Mouse (Mus musculus) liver, adult 2 months (tissue): ENCODE results near the gene Asphd1. TPM values are rescaled to one million over a fixed set of nuclear protein-coding genes. Genes with fewer than 3 reads are reported as not detected.
A peak's percentile ranks its signal among the peaks of the same experiment; 100 is the strongest.
"Not testable (repeated sequence)": the region's sequence is repeated elsewhere in the genome, so short reads cannot be mapped to it uniquely, and the experiment has no call there.

ENCODE experiments used
- DNase-seq: peaks from one replicate; pipeline ENCODE4 v3.0.0-alpha.2; 2011; ENCODE audit warnings: low read depth, low spot score; ENCODE audit errors: extremely low read depth
- H3K27ac ChIP-seq: fragments of 200-500 bp; replicated peaks from 2 replicates; pipeline ENCODE4 v1.5.1; 2012; ENCODE audit warnings: low read depth, mild to moderate bottlenecking, control low read depth, inconsistent platforms, low read length; ENCODE audit not compliant: insufficient read depth
- H3K27me3 ChIP-seq: fragments of 200-500 bp; 2 replicates; pipeline ENCODE4 v1.6.1; 2012; ENCODE audit warnings: mild to moderate bottlenecking, moderate library complexity, low read length, inconsistent platforms; ENCODE audit not compliant: control insufficient read depth, insufficient read depth
- H3K36me3 ChIP-seq: fragments of 200-500 bp; 2 replicates; pipeline ENCODE4 v1.6.1; 2012; ENCODE audit warnings: low read length, inconsistent platforms; ENCODE audit not compliant: control insufficient read depth, insufficient read depth
- H3K4me1 ChIP-seq: fragments of 200-500 bp; 2 replicates; pipeline ENCODE4 v1.6.1; 2011; ENCODE audit warnings: low read length; ENCODE audit not compliant: control insufficient read depth, insufficient read depth
- H3K4me3 ChIP-seq: fragments of 200-500 bp; 2 replicates; pipeline ENCODE4 v1.5.1; 2011; ENCODE audit warnings: low read depth, mild to moderate bottlenecking, control low read depth, low read length, moderate library complexity; ENCODE audit not compliant: insufficient read depth
- H3K79me2 ChIP-seq: fragments of 200-500 bp; 2 replicates; pipeline ENCODE4 v1.6.1; 2012; ENCODE audit warnings: inconsistent platforms, mild to moderate bottlenecking, low read length, moderate library complexity; ENCODE audit not compliant: control insufficient read depth, insufficient read depth
- H3K9ac ChIP-seq: fragments of 200-500 bp; 2 replicates; pipeline ENCODE4 v1.6.1; 2012; ENCODE audit warnings: low read depth, mild to moderate bottlenecking, control low read depth, inconsistent platforms, low read length
- CTCF ChIP-seq: fragments of 200-500 bp; IDR thresholded peaks from 2 replicates; pipeline ENCODE4 v1.5.1; 2011; ENCODE audit warnings: low read depth, low read length, control low read depth
- POLR2A ChIP-seq: fragments of 200-500 bp; IDR thresholded peaks from 2 replicates; pipeline ENCODE4 v1.6.1; 2011; ENCODE audit warnings: low read length, control low read depth; ENCODE audit not compliant: insufficient read depth; ENCODE audit errors: extremely low read depth
- WGBS: fragments of 180-500 bp; shearing (Covaris S2); methylation state at CpG from one replicate; pipeline ENCODE4 v1.1.7; 2018; 5-methylcytosine and 5-hydroxymethylcytosine counted together
- polyA plus RNA-seq: library from polyadenylated mRNA; depleted of rRNA; stranded (reverse); fragments of >200 nt; gene quantifications from 2 replicates; pipeline ENCODE4 v1.2.3, GENCODE M21; 2012
- total RNA-seq: library from RNA; depleted of rRNA; stranded (reverse); fragments of >200 nt; gene quantifications from 2 replicates; pipeline ENCODE4 v1.2.3, GENCODE M21; 2014

Asphd1 gene
- total and polyA plus RNA-seq, 2 experiments = not detected

DNA sequence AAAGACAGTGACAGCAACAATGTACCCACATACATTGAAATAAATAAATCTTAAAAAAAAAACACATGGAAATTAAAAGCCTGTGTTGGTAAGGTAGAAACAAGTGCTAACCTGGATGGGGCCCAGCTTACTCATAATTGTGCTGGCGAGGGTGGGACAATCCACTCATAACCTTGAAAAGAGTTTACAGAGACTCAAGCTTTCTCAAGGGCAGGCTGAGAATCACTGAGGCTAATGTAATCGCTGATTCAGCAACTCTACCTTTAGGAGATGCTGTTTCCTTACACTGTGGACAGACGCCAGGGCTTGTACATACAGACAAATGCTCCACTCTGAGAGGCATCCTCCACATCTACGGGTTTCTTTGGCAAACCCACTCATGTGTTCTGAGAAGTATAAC is 29.4 kb downstream of the Asphd1 start:
- TF ChIP-seq CTCF (no peak), POLR2A (no peak)
- WGBS = 68% methylated on average over 4 of the region's 4 CpGs
- peaks cover 16% of the 10 kb centered on the region for H3K4me1 ChIP-seq

DNA sequence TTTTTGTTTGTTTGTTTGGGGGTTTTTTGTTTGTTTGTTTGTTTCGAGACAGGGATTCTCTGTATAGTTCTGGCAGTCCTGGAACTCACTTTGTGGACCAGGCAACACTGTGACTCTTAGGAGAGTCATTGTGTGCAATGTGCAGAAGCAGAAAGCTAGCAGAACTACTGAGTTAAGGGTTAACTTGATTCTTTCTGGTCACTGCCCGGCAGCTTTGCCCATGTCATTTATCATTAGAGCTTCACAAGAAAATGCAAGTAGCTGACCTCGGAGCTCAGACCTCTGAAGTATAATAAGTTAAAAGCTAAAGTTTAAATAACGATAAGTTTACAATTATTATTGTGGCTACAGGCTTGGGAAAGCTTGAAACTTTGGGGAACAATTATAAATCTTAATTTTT is 31.0 kb downstream of the Asphd1 start:
- not testable (repeated sequence) for H3K27ac ChIP-seq, H3K36me3 ChIP-seq, DNase-seq, H3K9ac ChIP-seq, H3K4me3 ChIP-seq, H3K27me3 ChIP-seq
- 37% methylated on average over 4 of the region's 4 CpGs for WGBS
- H3K79me2 ChIP-seq = peaks cover 34% of the 10 kb centered on the region; the same call in 1 of the 2 replicates
- peaks cover 13% of the 10 kb centered on the region for H3K4me1 ChIP-seq

More for the DNA sequence above, 29.4 kb downstream of the Asphd1 start:
- no peaks in the 10 kb centered on the region for H3K27me3 ChIP-seq
- H3K4me3 ChIP-seq = no peak overlapping the region
- 0 out of 2 replicates have a peak overlapping the region, but pooled peaks have one; percentile 2 for H3K27ac ChIP-seq
- no peak for DNase-seq
- H3K36me3 ChIP-seq = peaks cover 2% of the 10 kb centered on the region; the same call in 1 of the 2 replicates
- H3K9ac ChIP-seq = no peak overlapping the region
- peaks cover 27% of the 10 kb centered on the region; the same call in 1 of the 2 replicates for H3K79me2 ChIP-seq

GRCm38 (mm10) chr7:126914844-126915243 is 34.5 kb downstream of the Asphd1 start:
- Histone ChIP-seq H3K4me1 (peaks cover 5% of the 10 kb centered on the region), H3K4me3 (no peak overlapping the region), H3K27ac (no peak overlapping the region), H3K36me3 (peaks cover 13% of the 10 kb centered on the region), H3K79me2 (peaks cover 28% of the 10 kb centered on the region; the same call in 1 of the 2 replicates), H3K9ac (no peak overlapping the region), H3K27me3 (no peaks in the 10 kb centered on the region)
- TF ChIP-seq POLR2A (no peak), CTCF (no peak)
- DNase-seq = no peak
- 87% methylated on average over 3 of the region's 3 CpGs for WGBS

GRCm38 (mm10) chr7:126905590-126905989 is 43.8 kb downstream of the Asphd1 start:
- TF ChIP-seq CTCF (no peak), POLR2A (no peak)
- H3K4me3 ChIP-seq = no peak overlapping the region
- H3K27me3 ChIP-seq = no peaks in the 10 kb centered on the region
- DNase-seq = peak; percentile 58
- H3K36me3 ChIP-seq = peaks cover 28% of the 10 kb centered on the region
- H3K27ac ChIP-seq = no peak overlapping the region
- peaks cover 13% of the 10 kb centered on the region for H3K4me1 ChIP-seq
- WGBS = 21% methylated on average over 3 of the region's 3 CpGs
- H3K79me2 ChIP-seq = peaks cover 46% of the 10 kb centered on the region
- no peak overlapping the region for H3K9ac ChIP-seq

- not testable (repeated sequence) for H3K4me3 ChIP-seq, H3K27ac ChIP-seq, DNase-seq, H3K4me1 ChIP-seq, H3K9ac ChIP-seq, H3K27me3 ChIP-seq
- 97% methylated on average over 7 of the region's 9 CpGs for WGBS
- peaks cover 20% of the 10 kb centered on the region for H3K79me2 ChIP-seq
- H3K36me3 ChIP-seq = peaks cover 30% of the 10 kb centered on the region
Measured at GRCm38 (mm10) chr7:126899781-126900180, 49.6 kb downstream of the Asphd1 start.

DNA sequence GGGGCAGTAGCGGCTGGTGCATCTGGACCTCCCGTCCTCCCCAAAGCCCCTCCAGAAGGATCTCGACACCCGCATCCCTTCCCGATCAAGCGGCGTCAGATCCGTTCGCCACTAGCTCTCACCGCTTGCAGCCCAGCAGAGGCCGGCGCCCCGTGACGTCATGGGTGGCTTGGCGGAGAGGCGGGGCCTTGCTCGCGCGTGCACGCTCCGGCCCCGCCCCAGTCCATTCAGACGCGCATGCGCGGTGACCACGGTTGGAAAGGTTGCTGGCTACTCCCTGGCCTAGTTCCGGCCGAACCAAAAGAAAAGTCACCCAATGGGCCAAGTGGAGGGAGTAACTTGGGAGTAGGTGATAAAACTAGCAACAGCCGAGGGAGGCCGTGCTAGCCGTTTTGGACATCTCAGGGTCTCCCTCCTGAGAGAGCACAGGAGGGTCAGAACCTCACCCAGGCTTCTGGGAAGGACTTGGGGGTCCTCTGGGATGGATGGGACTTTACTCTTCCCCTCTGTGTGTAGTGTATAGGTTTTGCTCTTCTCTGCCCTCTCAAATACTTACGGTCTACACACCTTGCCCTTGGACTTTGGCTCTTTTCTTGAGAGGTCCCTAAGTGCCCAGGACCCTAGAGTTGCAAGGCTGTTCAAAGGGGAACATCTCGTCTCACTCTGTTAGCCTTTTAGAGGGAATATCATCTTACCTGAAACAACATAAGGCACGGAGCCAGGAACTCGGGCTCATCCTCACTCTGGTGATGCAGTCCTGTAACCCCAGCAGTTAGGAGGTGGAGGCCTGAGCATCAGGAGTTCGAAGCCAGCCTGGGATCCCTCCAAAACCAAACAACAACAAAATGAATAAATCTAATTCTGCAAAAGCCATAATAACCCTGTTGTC is 51.0 kb downstream of the Asphd1 start:
- Histone ChIP-seq H3K36me3 (peaks cover 35% of the 10 kb centered on the region), H3K4me1 (0 out of 2 replicates have a peak, but pooled peaks cover 4% of the 10 kb centered on the region), H3K4me3 (peak overlapping the region; percentile 79), H3K79me2 (peaks cover 13% of the 10 kb centered on the region), H3K9ac (peak overlapping the region; percentile 76), H3K27ac (peak overlapping the region; percentile 64), H3K27me3 (no peaks in the 10 kb centered on the region)
- TF ChIP-seq POLR2A (peak; percentile 24; the same call in 1 of the 2 replicates), CTCF (no peak)
- 22% methylated on average over 37 of the region's 37 CpGs for WGBS
- DNase-seq = peak; percentile 78
